Mouse (Mus musculus): ENCODE data around the gene Hspg2.

GRCm38 (mm10) chr4:137569873-137570272 is 101.3 kb downstream of the Hspg2 start:
- TF ChIP-seq POLR2A (IDR thresholded peaks at IDR 0.05; ENCODE audit: insufficient read depth, low read depth, low read length) = no peak
- no peak for TF ChIP-seq CTCF (IDR thresholded peaks at IDR 0.05)
